Mouse (Mus musculus) erythroblast, embryonic 14.5 days (primary cell): ENCODE data around the gene Dpp8. TPM values are rescaled to one million over a fixed set of nuclear protein-coding genes. Genes with fewer than 3 reads are reported as not detected.
"Not testable (repeated sequence)": the region's sequence is repeated elsewhere in the genome, so short reads cannot be mapped to it uniquely, and the experiment has no call there.

Experiments
- H3K27me3 ChIP-seq: 2 replicates; pipeline ENCODE4 v1.6.1; 2012; ENCODE audit warnings: inconsistent platforms; ENCODE audit not compliant: control insufficient read depth
- H3K36me3 ChIP-seq: 2 replicates; pipeline ENCODE4 v1.6.1; 2012; ENCODE audit warnings: mild to moderate bottlenecking, inconsistent platforms; ENCODE audit not compliant: control insufficient read depth
- H3K4me1 ChIP-seq: 2 replicates; pipeline ENCODE4 v1.6.1; 2012; ENCODE audit warnings: inconsistent platforms; ENCODE audit not compliant: control insufficient read depth
- H3K4me3 ChIP-seq: replicated peaks from 2 replicates; pipeline ENCODE3; 2012; ENCODE audit warnings: moderate library complexity, mild to moderate bottlenecking, inconsistent platforms
- H3K9me3 ChIP-seq: 2 replicates; pipeline ENCODE4 v1.6.1; 2012; ENCODE audit warnings: low read length, inconsistent platforms, mixed read lengths; ENCODE audit not compliant: control insufficient read depth
- GATA1 ChIP-seq: IDR thresholded peaks from 2 replicates; pipeline ENCODE4 v1.6.1; 2012; ENCODE audit warnings: low read length, inconsistent platforms, mixed read lengths
- TAL1 ChIP-seq: IDR thresholded peaks from 3 replicates; pipeline ENCODE4 v1.6.1; 2012; ENCODE audit warnings: low read length, inconsistent platforms, mixed read lengths
- polyA plus RNA-seq: library from polyadenylated mRNA; stranded (reverse); fragments of >175 nt; gene quantifications from 2 replicates; pipeline ENCODE4 v1.2.3, GENCODE M21; 2012

Gene Dpp8
- polyA plus RNA-seq, 1 experiment, result 0.43 TPM

- Histone ChIP-seq H3K9me3 (no peaks in the 10 kb centered on the region), H3K4me3 (no peak overlapping the region), H3K36me3 (peaks cover 96% of the 10 kb centered on the region), H3K4me1 (peaks cover 28% of the 10 kb centered on the region), H3K27me3 (no peaks in the 10 kb centered on the region)
- TF ChIP-seq GATA1 (no peak), TAL1 (no peak)
These were observed 42.8 kb downstream of the Dpp8 start for GRCm38 (mm10) chr9:65074855-65075493.

- TF ChIP-seq TAL1 (no peak), GATA1 (no peak)
- H3K4me1 ChIP-seq, result peaks cover 7% of the 10 kb centered on the region
- H3K27me3 ChIP-seq, result no peaks in the 10 kb centered on the region
- no peak overlapping the region for H3K4me3 ChIP-seq
- no peaks in the 10 kb centered on the region for H3K9me3 ChIP-seq
- peaks cover 99% of the 10 kb centered on the region for H3K36me3 ChIP-seq
These were observed 45.3 kb downstream of the Dpp8 start for GRCm38 (mm10) chr9:65077536-65077935.

GRCm38 (mm10) chr9:65080141-65080540 is 47.9 kb downstream of the Dpp8 start:
- H3K27me3 ChIP-seq, H3K4me3 ChIP-seq, H3K9me3 ChIP-seq, H3K4me1 ChIP-seq: not testable (repeated sequence)
- peaks cover 96% of the 10 kb centered on the region for H3K36me3 ChIP-seq

DNA sequence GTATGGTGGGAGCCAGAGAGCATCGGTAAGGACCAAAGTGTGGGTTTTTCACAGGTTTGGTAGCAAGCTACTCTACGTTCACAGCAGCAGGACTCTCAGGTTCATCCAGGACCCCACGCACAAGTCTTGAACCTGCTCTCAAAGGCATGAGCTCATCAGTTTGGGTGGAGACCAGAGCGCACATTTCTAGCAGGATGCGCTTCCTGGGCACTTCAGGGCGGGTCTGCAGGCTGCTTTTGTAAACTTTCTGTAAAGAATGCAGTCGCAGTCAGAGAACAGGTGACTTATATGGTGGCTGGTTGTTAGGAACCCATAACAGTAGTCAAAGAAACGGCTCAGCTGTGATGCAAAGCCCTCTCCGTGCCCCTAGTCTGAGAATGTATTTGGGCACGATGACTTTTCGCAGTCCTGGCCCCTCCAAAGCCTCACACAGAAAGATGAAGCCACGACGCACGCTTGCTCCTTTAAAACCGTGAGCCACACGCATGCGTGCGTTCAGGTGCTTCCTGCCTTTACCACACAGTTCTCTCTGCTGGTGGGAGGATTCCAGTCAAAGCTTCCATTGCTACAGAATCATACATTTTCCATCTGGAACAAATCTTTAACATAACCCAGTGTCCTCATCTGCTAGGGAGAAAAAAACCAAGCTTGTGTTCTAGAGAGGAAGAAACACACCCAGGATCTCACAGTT is 51.0 kb downstream of the Dpp8 start:
- no peak overlapping the region for H3K4me3 ChIP-seq
- TF ChIP-seq GATA1, result no peak
- TF ChIP-seq TAL1, result no peak
- peaks cover 15% of the 10 kb centered on the region for H3K4me1 ChIP-seq
- no peaks in the 10 kb centered on the region for H3K9me3 ChIP-seq
- no peaks in the 10 kb centered on the region for H3K27me3 ChIP-seq
- H3K36me3 ChIP-seq, result peaks cover 66% of the 10 kb centered on the region

DNA sequence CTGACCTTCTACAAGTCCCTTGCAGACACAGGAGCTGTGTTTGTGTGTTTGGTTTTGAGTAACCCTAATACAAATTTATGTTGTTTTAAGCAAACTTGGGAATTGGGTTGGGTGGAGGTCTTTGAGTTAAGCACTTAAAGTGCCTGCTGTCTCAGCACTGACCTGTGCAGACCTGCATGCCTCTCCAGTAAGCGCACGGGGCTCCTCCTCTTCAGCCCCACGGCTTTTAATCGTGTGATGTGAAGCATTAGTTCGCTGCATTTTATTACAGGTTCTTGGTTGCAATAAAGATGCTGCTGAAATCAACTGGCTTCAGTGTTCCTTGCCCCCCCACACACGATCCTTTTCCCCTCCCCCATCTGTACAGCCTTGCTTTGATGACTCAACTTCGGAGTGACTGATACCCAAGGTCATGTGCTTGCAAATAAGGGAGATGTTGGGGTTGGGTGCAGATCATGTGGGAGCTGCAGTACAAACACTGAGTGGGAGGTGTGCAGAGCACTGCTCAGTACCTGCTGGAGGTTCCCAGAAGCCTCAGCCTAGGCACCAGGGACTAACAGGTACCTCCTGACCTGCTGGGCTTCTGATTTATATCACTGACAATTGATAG is 52.1 kb downstream of the Dpp8 start:
- no peaks in the 10 kb centered on the region for H3K9me3 ChIP-seq
- no peak for TF ChIP-seq GATA1
- no peak for TF ChIP-seq TAL1

GRCm38 (mm10) chr9:65085270-65085669 is 53.1 kb downstream of the Dpp8 start:
- Histone ChIP-seq H3K4me1 (peaks cover 15% of the 10 kb centered on the region), H3K27me3 (no peaks in the 10 kb centered on the region), H3K4me3 (no peak overlapping the region), H3K36me3 (peaks cover 46% of the 10 kb centered on the region), H3K9me3 (no peaks in the 10 kb centered on the region)
- TF ChIP-seq TAL1 (no peak), GATA1 (no peak)

More for the DNA sequence above, 52.1 kb downstream of the Dpp8 start:
- H3K36me3 ChIP-seq, result peaks cover 55% of the 10 kb centered on the region
- H3K4me3 ChIP-seq, result no peak overlapping the region
- no peaks in the 10 kb centered on the region for H3K27me3 ChIP-seq
- H3K4me1 ChIP-seq, result peaks cover 15% of the 10 kb centered on the region

GRCm38 (mm10) chr9:65086801-65087200 is 54.6 kb downstream of the Dpp8 start:
- Histone ChIP-seq H3K4me3 (no peak overlapping the region), H3K9me3 (no peaks in the 10 kb centered on the region), H3K4me1 (peaks cover 15% of the 10 kb centered on the region), H3K36me3 (peaks cover 31% of the 10 kb centered on the region), H3K27me3 (no peaks in the 10 kb centered on the region)
- no peak for TF ChIP-seq TAL1
- TF ChIP-seq GATA1, result no peak

DNA sequence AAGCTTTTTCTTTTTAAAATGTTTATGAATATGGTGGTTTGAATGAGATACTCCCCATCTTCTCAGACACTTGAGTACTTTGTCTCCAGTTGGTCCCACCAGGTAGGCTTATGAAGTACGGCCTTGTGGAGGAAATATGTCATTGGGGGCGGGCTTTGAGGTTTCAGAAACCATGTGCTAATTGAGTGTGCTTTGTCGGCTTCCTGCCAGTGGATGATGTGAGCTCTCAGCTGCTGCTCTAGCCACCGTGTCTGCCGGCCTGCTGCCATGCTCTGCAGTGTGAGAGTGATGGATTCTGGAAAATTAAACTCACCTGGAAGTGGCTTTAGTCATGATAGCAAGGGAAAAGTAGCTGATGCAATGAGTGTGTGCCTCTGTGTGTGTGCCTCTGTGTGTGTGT is 55.3 kb downstream of the Dpp8 start:
- no peak for TF ChIP-seq TAL1
- no peak for TF ChIP-seq GATA1
- H3K36me3 ChIP-seq, result peaks cover 24% of the 10 kb centered on the region
- peaks cover 15% of the 10 kb centered on the region for H3K4me1 ChIP-seq
- no peaks in the 10 kb centered on the region for H3K9me3 ChIP-seq
- H3K27me3 ChIP-seq, result no peaks in the 10 kb centered on the region
- no peak overlapping the region for H3K4me3 ChIP-seq

DNA sequence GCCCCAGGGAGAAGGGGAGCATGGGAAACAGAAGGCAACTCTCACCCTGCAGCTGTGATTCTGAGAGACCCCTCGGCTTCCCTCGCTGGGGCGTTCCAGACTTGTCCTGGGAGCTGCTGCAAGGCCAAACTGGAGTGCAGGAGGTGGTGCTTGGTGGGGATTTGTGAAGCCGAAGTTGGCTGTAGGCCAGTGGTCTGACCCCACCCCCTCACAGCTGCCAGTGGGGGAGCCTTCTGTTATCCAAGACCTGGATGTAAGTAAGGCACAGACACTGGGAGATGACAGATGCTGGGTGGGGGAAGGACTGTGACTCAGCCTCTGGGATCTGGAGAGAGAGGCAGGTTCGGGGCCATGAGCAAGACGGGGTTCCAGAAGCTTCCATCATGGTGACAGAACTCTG is 62.0 kb downstream of the Dpp8 start:
- no peaks in the 10 kb centered on the region for H3K36me3 ChIP-seq
- H3K4me1 ChIP-seq, result no peaks in the 10 kb centered on the region
- no peak for TF ChIP-seq TAL1
- H3K27me3 ChIP-seq, result peaks cover 12% of the 10 kb centered on the region
- no peak overlapping the region for H3K4me3 ChIP-seq
- H3K9me3 ChIP-seq, result no peaks in the 10 kb centered on the region
